Mouse (Mus musculus) heart, embryonic 16.5 days (tissue): ENCODE data around the gene Tspan31. TPM values are rescaled to one million over a fixed set of nuclear protein-coding genes. Genes with fewer than 3 reads are reported as not detected.
"Not testable (repeated sequence)": the region's sequence is repeated elsewhere in the genome, so short reads cannot be mapped to it uniquely, and the experiment has no call there.

ENCODE experiments used
- ATAC-seq: fragments of 200-750 bp; cut with Nextera tagmentation; replicated peaks from 2 replicates; pipeline ENCODE4 v1.8.0; 2017; ENCODE audit warnings: moderate number of reproducible peaks; ENCODE audit not compliant: insufficient read depth, low FRiP score; ENCODE audit errors: extremely low read depth
- H3K27ac ChIP-seq: fragments of 300-500 bp; sonication (generic); 2 replicates; pipeline ENCODE4 v1.5.1; 2014; ENCODE audit warnings: mild to moderate bottlenecking, low read length, control low read depth, moderate library complexity
- H3K27me3 ChIP-seq: fragments of 300-500 bp; sonication (generic); 2 replicates; pipeline ENCODE4 v1.6.1; 2014; ENCODE audit warnings: low read length, mixed read lengths; ENCODE audit not compliant: control insufficient read depth, insufficient read depth
- H3K36me3 ChIP-seq: fragments of 300-500 bp; sonication (generic); 2 replicates; pipeline ENCODE4 v1.6.1; 2014; ENCODE audit not compliant: control insufficient read depth, insufficient read depth
- H3K4me1 ChIP-seq: fragments of 300-500 bp; sonication (generic); 2 replicates; pipeline ENCODE4 v1.6.1; 2014; ENCODE audit warnings: low read length, mixed read lengths; ENCODE audit not compliant: control insufficient read depth, insufficient read depth
- H3K4me2 ChIP-seq: fragments of 300-500 bp; sonication (generic); 2 replicates; pipeline ENCODE4 v1.6.1; 2014; ENCODE audit warnings: low read depth, mild to moderate bottlenecking, control low read depth, low read length
- H3K4me3 ChIP-seq: fragments of 300-500 bp; sonication (generic); 2 replicates; pipeline ENCODE4 v1.5.1; 2014; ENCODE audit warnings: mild to moderate bottlenecking, control low read depth, low read length
- H3K9ac ChIP-seq: fragments of 300-500 bp; sonication (generic); 2 replicates; pipeline ENCODE4 v1.6.1; 2014; ENCODE audit warnings: low read length, control low read depth
- H3K9me3 ChIP-seq: fragments of 300-500 bp; sonication (generic); replicated peaks from 2 replicates; pipeline ENCODE4 v1.6.1; 2016; ENCODE audit warnings: low read length; ENCODE audit not compliant: control insufficient read depth
- WGBS: fragments of 180-500 bp; shearing (Covaris S2); extraction: QIAGEN DNeasy Blood & Tissue Kit; methylation state at CpG from one replicate; pipeline ENCODE4 v1.1.7; 2014; 5-methylcytosine and 5-hydroxymethylcytosine counted together
- polyA plus RNA-seq: library from polyadenylated mRNA; unstranded; fragments of >200 nt; fragmentation: Nextera tagmentation; extraction: Ambion mirVana; gene quantifications from 2 replicates; pipeline ENCODE4 v1.2.1, GENCODE M21; 2015

Gene Tspan31
- polyA plus RNA-seq, 1 experiment from 2014 or later = 112 TPM

GRCm38 (mm10) chr10:127062101-127062500 is 8.0 kb downstream of the Tspan31 start:
- WGBS = 82% methylated on average over 4 of the region's 4 CpGs

DNA sequence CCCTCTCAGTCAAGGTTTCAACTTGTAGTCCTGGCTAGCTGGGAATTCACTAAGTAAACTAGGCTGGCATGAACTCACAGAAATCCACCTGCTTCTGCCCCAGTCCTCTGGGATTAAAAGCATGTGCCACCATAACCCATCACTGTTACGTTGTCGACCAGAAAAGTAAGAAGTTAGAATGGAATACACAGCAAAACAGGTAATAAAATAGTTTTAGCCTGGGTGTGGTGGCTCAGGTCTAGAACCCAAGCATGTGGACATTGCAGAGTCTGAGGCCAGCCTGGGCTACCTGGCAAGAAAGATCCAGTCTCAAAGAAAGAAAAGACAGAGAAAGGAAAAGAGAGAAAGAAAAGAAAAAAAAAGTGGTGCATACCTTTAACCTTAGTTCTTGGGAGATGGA is 8.6 kb downstream of the Tspan31 start:
- Histone ChIP-seq H3K27ac (no peak overlapping the region), H3K9ac (no peak overlapping the region), H3K36me3 (peaks cover 18% of the 10 kb centered on the region), H3K4me2 (no peak overlapping the region), H3K27me3 (peaks cover 13% of the 10 kb centered on the region), H3K9me3 (no peaks in the 10 kb centered on the region), H3K4me3 (no peak overlapping the region), H3K4me1 (peaks cover 13% of the 10 kb centered on the region)
- WGBS = 70% methylated on average over 2 of the region's 2 CpGs
- ATAC-seq = no peak

More at GRCm38 (mm10) chr10:127062101-127062500, 8.0 kb downstream of the Tspan31 start:
- H3K4me2 ChIP-seq, H3K9ac ChIP-seq, H3K9me3 ChIP-seq, H3K4me3 ChIP-seq, H3K27ac ChIP-seq, ATAC-seq: not testable (repeated sequence)
- Histone ChIP-seq H3K4me1 (peaks cover 13% of the 10 kb centered on the region), H3K36me3 (peaks cover 24% of the 10 kb centered on the region), H3K27me3 (peaks cover 13% of the 10 kb centered on the region)

- Histone ChIP-seq H3K9me3 (no peaks in the 10 kb centered on the region), H3K4me2 (no peak overlapping the region), H3K4me1 (peaks cover 13% of the 10 kb centered on the region), H3K27me3 (peaks cover 13% of the 10 kb centered on the region), H3K9ac (no peak overlapping the region), H3K36me3 (peaks cover 14% of the 10 kb centered on the region), H3K4me3 (no peak overlapping the region), H3K27ac (no peak overlapping the region)
- ATAC-seq = no peak
- 54% methylated on average over 5 of the region's 5 CpGs for WGBS
Observed at GRCm38 (mm10) chr10:127061085-127061484, 9.0 kb downstream of the Tspan31 start.

DNA sequence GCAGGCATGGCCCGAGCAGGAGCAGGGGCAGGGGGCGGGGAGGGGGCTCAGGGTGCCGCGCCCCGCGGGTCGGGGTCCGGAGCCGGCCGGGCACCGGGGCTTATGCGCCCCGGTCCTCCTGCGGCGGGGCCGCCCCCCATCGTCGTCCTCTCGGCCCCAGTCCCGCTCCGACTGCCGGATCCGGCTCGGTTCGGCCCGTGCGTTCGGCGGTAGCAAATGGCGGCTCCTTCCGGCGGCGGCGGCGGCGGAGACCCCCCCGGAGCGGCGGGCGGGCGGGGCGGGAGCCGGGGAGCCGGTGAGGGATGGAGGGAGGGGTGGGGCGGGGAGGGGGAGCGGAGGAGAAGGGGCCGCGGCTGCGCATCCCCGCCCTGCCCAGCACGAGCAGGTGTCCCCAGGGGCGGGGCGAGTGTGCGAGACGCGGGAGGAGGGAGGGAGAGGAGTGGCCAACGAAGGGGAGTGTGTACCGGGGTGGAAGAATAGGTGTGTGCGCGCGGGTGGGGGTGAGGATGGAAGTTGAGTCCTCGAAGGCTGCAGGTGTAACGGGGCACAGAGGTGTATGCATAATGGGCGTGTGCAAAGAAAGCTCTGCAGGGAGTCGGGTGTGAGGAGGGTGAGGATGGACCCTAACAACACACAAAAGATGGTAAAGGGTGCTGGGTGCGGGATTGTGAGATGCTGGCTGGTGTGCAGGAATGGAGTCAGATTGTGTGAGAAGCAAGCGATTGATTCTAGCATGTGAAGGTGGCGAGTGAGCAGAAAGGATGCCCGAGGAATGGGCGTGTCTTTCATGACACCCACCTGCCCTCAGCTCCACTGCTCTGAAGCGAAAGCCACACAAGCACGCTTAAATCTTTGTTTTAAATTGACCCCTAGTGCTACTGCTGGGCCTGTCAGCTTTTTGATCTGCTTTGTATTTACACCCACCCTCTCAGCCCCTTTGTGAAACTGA is 9.8 kb downstream of the Tspan31 start, which contains the start of gene March9:
TSS of gene March9 (minus strand) at position 217 of the 949 bp plus-strand sequence.
- 2% methylated on average over 52 of the region's 72 CpGs for WGBS
- no peak within 1 kb of the TSS for H3K27ac ChIP-seq
- H3K27me3 ChIP-seq = peaks cover 13% of the 10 kb centered on the region
- H3K4me2 ChIP-seq = peak within 1 kb of the TSS; percentile 94
- no peak for ATAC-seq
- peaks cover 5% of the 10 kb centered on the region for H3K36me3 ChIP-seq
- peak within 1 kb of the TSS; percentile 78 for H3K9ac ChIP-seq
- no peaks in the 10 kb centered on the region for H3K9me3 ChIP-seq
- peak within 1 kb of the TSS; percentile 63 for H3K4me3 ChIP-seq
- peaks cover 13% of the 10 kb centered on the region for H3K4me1 ChIP-seq

- H3K4me3 ChIP-seq = peak overlapping the region; percentile 63
- H3K27ac ChIP-seq = no peak overlapping the region
- WGBS = under 1% methylated on average over 72 of the region's 92 CpGs
- H3K4me1 ChIP-seq = peaks cover 6% of the 10 kb centered on the region
- H3K9ac ChIP-seq = peak overlapping the region; percentile 78
- peaks cover 13% of the 10 kb centered on the region for H3K27me3 ChIP-seq
- peak overlapping the region; percentile 94 for H3K4me2 ChIP-seq
- H3K9me3 ChIP-seq = no peaks in the 10 kb centered on the region
- ATAC-seq = no peak
- H3K36me3 ChIP-seq = no peaks in the 10 kb centered on the region; the same call in 1 of the 2 replicates
Observed at GRCm38 (mm10) chr10:127059174-127059967, 10.7 kb downstream of the Tspan31 start.

- peak overlapping the region; percentile 63 for H3K4me3 ChIP-seq
- peaks cover 6% of the 10 kb centered on the region; the same call in 1 of the 2 replicates for H3K4me1 ChIP-seq
- H3K4me2 ChIP-seq = peak overlapping the region; percentile 94
- no peak overlapping the region; the same call in 1 of the 2 replicates for H3K9ac ChIP-seq
- no peak overlapping the region for H3K27ac ChIP-seq
- WGBS = 11% methylated on average over 8 of the region's 8 CpGs
- no peaks in the 10 kb centered on the region; the same call in 1 of the 2 replicates for H3K36me3 ChIP-seq
- no peaks in the 10 kb centered on the region for H3K9me3 ChIP-seq
- ATAC-seq = no peak
- peaks cover 13% of the 10 kb centered on the region for H3K27me3 ChIP-seq
Observed at GRCm38 (mm10) chr10:127058708-127059107, 11.4 kb downstream of the Tspan31 start.

DNA sequence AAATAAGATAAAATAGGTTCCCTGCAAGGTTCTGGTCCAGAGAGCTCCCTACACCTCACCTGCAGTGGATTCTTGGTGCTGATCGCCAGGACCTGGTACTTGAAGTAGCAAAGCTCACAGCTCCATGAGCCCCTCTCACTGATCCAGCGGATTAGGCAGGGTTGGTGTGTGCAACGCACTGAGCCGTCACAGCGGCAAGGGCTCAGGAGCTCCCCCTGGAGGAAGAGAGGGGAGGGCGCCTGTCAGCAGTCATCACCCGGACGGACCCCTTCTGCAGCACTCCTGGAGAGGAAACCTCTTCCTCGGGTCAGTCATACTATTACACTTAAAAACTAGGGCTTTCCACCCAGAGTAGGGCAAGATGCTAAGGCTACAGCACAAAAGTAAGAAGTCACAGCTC is 11.9 kb downstream of the Tspan31 start:
- ATAC-seq = no peak
- Histone ChIP-seq H3K4me3 (peak overlapping the region; percentile 0; the same call in 1 of the 2 replicates), H3K36me3 (no peaks in the 10 kb centered on the region; the same call in 1 of the 2 replicates), H3K4me1 (peaks cover 6% of the 10 kb centered on the region; the same call in 1 of the 2 replicates), H3K9ac (no peak overlapping the region), H3K27me3 (peaks cover 13% of the 10 kb centered on the region), H3K9me3 (no peaks in the 10 kb centered on the region), H3K27ac (no peak overlapping the region), H3K4me2 (no peak overlapping the region)
- 1% methylated on average over 9 of the region's 9 CpGs for WGBS

- H3K9ac ChIP-seq = no peak overlapping the region
- H3K9me3 ChIP-seq = no peaks in the 10 kb centered on the region
- H3K36me3 ChIP-seq = no peaks in the 10 kb centered on the region; the same call in 1 of the 2 replicates
- H3K4me2 ChIP-seq = no peak overlapping the region
- 85% methylated on average over 20 of the region's 20 CpGs for WGBS
- H3K27ac ChIP-seq = no peak overlapping the region
- H3K4me3 ChIP-seq = no peak overlapping the region
- peaks cover 17% of the 10 kb centered on the region for H3K27me3 ChIP-seq
- ATAC-seq = no peak
- H3K4me1 ChIP-seq = 0 out of 2 replicates have a peak, but pooled peaks cover 3% of the 10 kb centered on the region
Observed at GRCm38 (mm10) chr10:127056490-127056889, 13.6 kb downstream of the Tspan31 start.
